Mouse (Mus musculus): ENCODE results near the gene Rab6b. TPM values are rescaled to one million over a fixed set of nuclear protein-coding genes. Genes with fewer than 3 reads are reported as not detected.

The Rab6b gene
- 1.6 and 2.5 TPM in 2 replicates for polyA plus RNA-seq (2015; fragmentation: Nextera tagmentation; extraction: Ambion mirVana)

- peak; percentile 48; the same call in 1 of the 2 replicates for ATAC-seq (ENCODE audit: extremely low read depth, insufficient number of reproducible peaks, low FRiP score, low TSS enrichment)
- Histone ChIP-seq H3K36me3 (no peaks in the 10 kb centered on the region), H3K9me3 (no peaks in the 10 kb centered on the region), H3K4me2 (peak within 1 kb of the TSS; percentile 97), H3K9ac (peak within 1 kb of the TSS; percentile 84), H3K4me3 (peak within 1 kb of the TSS; percentile 75), H3K4me1 (peaks cover 27% of the 10 kb centered on the region), H3K27me3 (replicated peaks) (peaks cover 66% of the 10 kb centered on the region), H3K27ac (replicated peaks) (no peak within 1 kb of the TSS)
- under 1% methylated on average over 48 of the region's 81 CpGs for WGBS
Observed at GRCm38 (mm10) chr9:103111621-103112470, at the start of gene Rab6b. Rab6b (plus strand) TSS chr9:103111787.

- no peak overlapping the region for H3K27ac ChIP-seq (replicated peaks)
- H3K27me3 ChIP-seq (replicated peaks) = 0 out of 2 replicates have a peak, but pooled peaks cover 4% of the 10 kb centered on the region
- whole genome bisulfite sequencing = 83% methylated on average over 6 of the region's 6 CpGs
- H3K4me3 ChIP-seq = no peak overlapping the region
- no peaks in the 10 kb centered on the region for H3K36me3 ChIP-seq
- no peaks in the 10 kb centered on the region for H3K9me3 ChIP-seq
- no peak for ATAC-seq (ENCODE audit: extremely low read depth, insufficient number of reproducible peaks, low FRiP score, low TSS enrichment)
- no peak overlapping the region for H3K4me2 ChIP-seq
- no peaks in the 10 kb centered on the region for H3K4me1 ChIP-seq
- no peak overlapping the region for H3K9ac ChIP-seq
Observed at GRCm38 (mm10) chr9:103063591-103063990, 48.0 kb upstream of the Rab6b start.

- no peaks in the 10 kb centered on the region for H3K36me3 ChIP-seq
- H3K27ac ChIP-seq (replicated peaks) = no peak overlapping the region
- H3K4me1 ChIP-seq = peaks cover 6% of the 10 kb centered on the region
- no peaks in the 10 kb centered on the region for H3K9me3 ChIP-seq
- no peak overlapping the region for H3K4me3 ChIP-seq
- no peak overlapping the region for H3K9ac ChIP-seq
- no peak for ATAC-seq (ENCODE audit: extremely low read depth, insufficient number of reproducible peaks, low FRiP score, low TSS enrichment)
- 78% methylated on average over 8 of the region's 8 CpGs for WGBS
- 0 out of 2 replicates have a peak, but pooled peaks cover 4% of the 10 kb centered on the region for H3K27me3 ChIP-seq (replicated peaks)
- no peak overlapping the region for H3K4me2 ChIP-seq
Observed at GRCm38 (mm10) chr9:103066845-103067244, 44.7 kb upstream of the Rab6b start.

GRCm38 (mm10) chr9:103067651-103068050, 43.9 kb upstream of the Rab6b start:
- no peak for ATAC-seq (ENCODE audit: extremely low read depth, insufficient number of reproducible peaks, low FRiP score, low TSS enrichment)
- Histone ChIP-seq H3K9ac (no peak overlapping the region), H3K27me3 (replicated peaks) (0 out of 2 replicates have a peak, but pooled peaks cover 3% of the 10 kb centered on the region), H3K4me2 (no peak overlapping the region), H3K27ac (replicated peaks) (no peak overlapping the region), H3K4me1 (peaks cover 11% of the 10 kb centered on the region), H3K4me3 (no peak overlapping the region), H3K36me3 (no peaks in the 10 kb centered on the region), H3K9me3 (no peaks in the 10 kb centered on the region)
- WGBS = 87% methylated on average over 11 of the region's 11 CpGs

GRCm38 (mm10) chr9:103068769-103069168, 42.8 kb upstream of the Rab6b start:
- Histone ChIP-seq H3K27me3 (replicated peaks) (no peaks in the 10 kb centered on the region), H3K4me3 (no peak overlapping the region), H3K4me2 (no peak overlapping the region), H3K9me3 (no peaks in the 10 kb centered on the region), H3K36me3 (no peaks in the 10 kb centered on the region), H3K27ac (replicated peaks) (no peak overlapping the region), H3K9ac (no peak overlapping the region), H3K4me1 (peaks cover 11% of the 10 kb centered on the region)
- 78% methylated on average over 8 of the region's 8 CpGs for WGBS
- ATAC-seq (ENCODE audit: extremely low read depth, insufficient number of reproducible peaks, low FRiP score, low TSS enrichment) = no peak

- Histone ChIP-seq H3K4me2 (no peak overlapping the region), H3K9me3 (0 out of 2 replicates have a peak, but pooled peaks cover 4% of the 10 kb centered on the region), H3K9ac (no peak overlapping the region), H3K27me3 (replicated peaks) (no peaks in the 10 kb centered on the region), H3K4me1 (peaks cover 11% of the 10 kb centered on the region), H3K36me3 (no peaks in the 10 kb centered on the region; the same call in 1 of the 2 replicates), H3K4me3 (no peak overlapping the region), H3K27ac (replicated peaks) (no peak overlapping the region)
- ATAC-seq (ENCODE audit: extremely low read depth, insufficient number of reproducible peaks, low FRiP score, low TSS enrichment) = no peak
- WGBS = 65% methylated on average over 7 of the region's 7 CpGs
Observed at GRCm38 (mm10) chr9:103071541-103072203, 39.9 kb upstream of the Rab6b start.

- Histone ChIP-seq H3K27ac (replicated peaks) (no peak overlapping the region), H3K27me3 (replicated peaks) (no peaks in the 10 kb centered on the region), H3K4me1 (peaks cover 16% of the 10 kb centered on the region), H3K9me3 (0 out of 2 replicates have a peak, but pooled peaks cover 4% of the 10 kb centered on the region), H3K4me3 (no peak overlapping the region), H3K36me3 (no peaks in the 10 kb centered on the region; the same call in 1 of the 2 replicates), H3K9ac (no peak overlapping the region), H3K4me2 (no peak overlapping the region)
- no peak for ATAC-seq (ENCODE audit: extremely low read depth, insufficient number of reproducible peaks, low FRiP score, low TSS enrichment)
- 81% methylated on average over 6 of the region's 6 CpGs for WGBS
Observed at GRCm38 (mm10) chr9:103072204-103072599, 39.4 kb upstream of the Rab6b start.

DNA sequence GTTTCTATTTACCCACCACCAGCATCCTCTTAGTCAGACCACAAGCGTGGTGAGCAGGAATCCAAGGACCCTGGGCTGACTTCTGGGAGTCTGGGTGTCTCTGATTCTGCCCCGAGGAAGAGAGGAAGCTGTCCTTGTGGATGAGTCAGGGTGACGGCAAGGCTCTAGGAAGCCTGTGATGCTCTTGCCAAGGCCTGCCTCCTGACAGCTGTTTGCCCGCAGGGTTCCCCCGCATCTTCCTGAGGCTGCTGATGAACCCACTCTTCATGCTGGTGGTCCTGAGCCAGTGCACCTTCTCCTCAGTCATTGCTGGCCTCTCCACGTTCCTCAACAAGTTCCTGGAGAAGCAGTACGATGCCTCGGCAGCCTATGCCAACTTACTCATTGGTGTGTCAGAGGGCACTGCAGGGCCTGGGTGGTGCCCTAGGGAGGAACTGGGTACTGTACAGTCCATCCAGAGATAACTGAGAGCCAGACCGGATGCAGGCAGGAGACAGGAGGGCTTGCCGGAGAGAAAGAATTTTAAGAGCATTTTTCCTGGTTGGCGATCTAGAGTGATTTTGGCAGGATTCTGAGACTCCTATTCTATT, 38.6 kb upstream of the Rab6b start:
- Histone ChIP-seq H3K9me3 (0 out of 2 replicates have a peak, but pooled peaks cover 4% of the 10 kb centered on the region), H3K9ac (no peak overlapping the region), H3K4me1 (peaks cover 24% of the 10 kb centered on the region), H3K27me3 (replicated peaks) (no peaks in the 10 kb centered on the region), H3K27ac (replicated peaks) (no peak overlapping the region), H3K4me3 (no peak overlapping the region), H3K4me2 (no peak overlapping the region), H3K36me3 (no peaks in the 10 kb centered on the region; the same call in 1 of the 2 replicates)
- ATAC-seq (ENCODE audit: extremely low read depth, insufficient number of reproducible peaks, low FRiP score, low TSS enrichment) = no peak
- 65% methylated on average over 11 of the region's 11 CpGs for WGBS

- H3K4me3 ChIP-seq = no peak overlapping the region
- H3K4me2 ChIP-seq = no peak overlapping the region
- H3K36me3 ChIP-seq = no peaks in the 10 kb centered on the region; the same call in none of the 2 replicates
- 0 out of 2 replicates have a peak, but pooled peaks cover 4% of the 10 kb centered on the region for H3K9me3 ChIP-seq
- 69% methylated on average over 21 of the region's 21 CpGs for WGBS
- no peak; the same call in 1 of the 2 replicates for ATAC-seq (ENCODE audit: extremely low read depth, insufficient number of reproducible peaks, low FRiP score, low TSS enrichment)
- H3K27ac ChIP-seq (replicated peaks) = peak overlapping the region; percentile 66; the same call in 1 of the 2 replicates
- H3K4me1 ChIP-seq = peaks cover 17% of the 10 kb centered on the region; the same call in 1 of the 2 replicates
- no peak overlapping the region for H3K9ac ChIP-seq
- H3K27me3 ChIP-seq (replicated peaks) = no peaks in the 10 kb centered on the region; the same call in 1 of the 2 replicates
Observed at GRCm38 (mm10) chr9:103076836-103077531, 34.6 kb upstream of the Rab6b start.

DNA sequence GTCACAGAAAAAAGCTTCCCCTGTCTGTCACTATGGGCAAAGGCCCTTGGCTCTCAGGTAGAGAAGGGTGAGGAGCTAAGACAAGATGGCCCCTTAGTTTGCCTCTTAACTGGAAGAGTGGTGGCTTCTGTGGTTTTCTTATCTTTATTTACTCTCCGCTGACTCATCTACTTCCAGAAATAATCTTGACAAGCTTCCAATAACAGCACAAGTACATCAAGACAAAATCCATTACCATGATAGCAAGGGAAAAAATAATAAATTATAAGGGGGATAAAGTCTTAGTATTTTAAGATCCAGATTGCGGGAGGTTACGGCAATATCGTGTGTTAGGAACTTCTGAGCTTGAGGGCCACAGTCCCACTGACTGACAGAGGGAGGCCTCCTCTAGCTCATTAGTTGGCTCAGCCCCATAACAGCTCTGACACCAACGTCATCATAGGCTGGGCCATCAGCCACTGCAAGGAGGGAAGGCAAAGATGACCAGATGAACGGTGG, 33.3 kb upstream of the Rab6b start:
- Histone ChIP-seq H3K9ac (no peak overlapping the region), H3K27me3 (replicated peaks) (no peaks in the 10 kb centered on the region; the same call in 1 of the 2 replicates), H3K4me1 (peaks cover 13% of the 10 kb centered on the region; the same call in 1 of the 2 replicates), H3K9me3 (0 out of 2 replicates have a peak, but pooled peaks cover 4% of the 10 kb centered on the region), H3K4me2 (no peak overlapping the region), H3K36me3 (no peaks in the 10 kb centered on the region; the same call in none of the 2 replicates), H3K4me3 (no peak overlapping the region), H3K27ac (replicated peaks) (no peak overlapping the region)
- 69% methylated on average over 6 of the region's 6 CpGs for WGBS
- ATAC-seq (ENCODE audit: extremely low read depth, insufficient number of reproducible peaks, low FRiP score, low TSS enrichment) = no peak

All from heart, embryonic 13.5 days (tissue).